Comparison of ENCODE assay signal across 8 mouse cellular contexts in genomic region chr7:122132497-122133337, GRCm38 (mm10). TPM values are rescaled to one million over a fixed set of nuclear protein-coding genes. Genes with fewer than 3 reads are reported as not detected.
DNase-seq lines count a peak whose midpoint lies in the region; ATAC-seq lines count a peak whose summit lies in the region.

Gene Palb2 (minus strand): TSS chr7:122132985.
Gene Dctn5 (plus strand): TSS chr7:122133041.

- H3K27me3 ChIP-seq in heart, embryonic 14.5 days (ENCODE audit: control insufficient read depth, insufficient read depth, low read length) = no peaks in the 10 kb centered on the region
- H3K27me3 ChIP-seq in liver, embryonic 13.5 days = no peaks in the 10 kb centered on the region
- H3K27me3 ChIP-seq in stomach, embryonic 16.5 days (ENCODE audit: control insufficient read depth, insufficient read depth, low read length) = no peaks in the 10 kb centered on the region

- peak within 1 kb of the TSS; percentile 88 to 89 for H3K4me3 ChIP-seq in heart, embryonic 14.5 days (ENCODE audit: control insufficient read depth in 1 of 2, insufficient read depth in 1 of 2, low read depth in 1 of 2, low read length in 2 of 2)
- peak within 1 kb of the TSS; percentile 87 for H3K4me3 ChIP-seq in liver, embryonic 13.5 days (replicated peaks)
- H3K4me3 ChIP-seq in stomach, embryonic 16.5 days (replicated peaks; ENCODE audit: low read length) = peak within 1 kb of the TSS; percentile 84

- H3K4me2 ChIP-seq in heart, embryonic 14.5 days (ENCODE audit: low read length) = peak within 1 kb of the TSS; percentile 86
- peak within 1 kb of the TSS; percentile 80 for H3K4me2 ChIP-seq in liver, embryonic 13.5 days
- H3K4me2 ChIP-seq in stomach, embryonic 16.5 days (ENCODE audit: low read depth, low read length) = peak within 1 kb of the TSS; percentile 67

- WGBS in heart, embryonic 14.5 days = under 1% methylated on average over 54 of the region's 54 CpGs
- WGBS in liver, embryonic 13.5 days (ENCODE audit: insufficient replicate concordance) = under 1% methylated on average over 54 of the region's 54 CpGs
- under 1% methylated on average over 54 of the region's 54 CpGs for WGBS in stomach, embryonic 16.5 days

- H3K9ac ChIP-seq in heart, embryonic 14.5 days (ENCODE audit: low read length) = peak within 1 kb of the TSS; percentile 91
- peak within 1 kb of the TSS; percentile 92 for H3K9ac ChIP-seq in liver, embryonic 13.5 days
- H3K9ac ChIP-seq in stomach, embryonic 16.5 days (ENCODE audit: low read length) = peak within 1 kb of the TSS; percentile 93

- peak; percentile 96 for ATAC-seq in CD4-positive, CD25-positive, alpha-beta regulatory T cell, adult 4 months
- ATAC-seq in heart, embryonic 14.5 days (ENCODE audit: insufficient number of reproducible peaks, insufficient read depth, low FRiP score, low read depth) = peak; percentile 95
- peak; percentile 98 for ATAC-seq in liver, embryonic 13.5 days (ENCODE audit: low read depth)
- ATAC-seq in stomach, embryonic 16.5 days (ENCODE audit: insufficient read depth, low FRiP score) = peak; percentile 98

- H3K36me3 ChIP-seq in heart, embryonic 14.5 days (ENCODE audit: control insufficient read depth, insufficient read depth, low read length) = peaks cover 45% of the 10 kb centered on the region
- peaks cover 50% of the 10 kb centered on the region for H3K36me3 ChIP-seq in liver, embryonic 13.5 days
- H3K36me3 ChIP-seq in stomach, embryonic 16.5 days (ENCODE audit: control insufficient read depth, insufficient read depth, low read length) = 0 out of 2 replicates have a peak, but pooled peaks cover 11% of the 10 kb centered on the region

- peaks cover 2 to 11% of the 10 kb centered on the region in 2 experiments; a peak in 3 of 4 replicates for H3K4me1 ChIP-seq in heart, embryonic 14.5 days (ENCODE audit: control insufficient read depth in 2 of 2, insufficient read depth in 2 of 2, low read length in 2 of 2)
- H3K4me1 ChIP-seq in liver, embryonic 13.5 days (replicated peaks) = peaks cover 24% of the 10 kb centered on the region
- peaks cover 4% of the 10 kb centered on the region; the same call in 1 of the 2 replicates for H3K4me1 ChIP-seq in stomach, embryonic 16.5 days (ENCODE audit: control insufficient read depth, insufficient read depth, low read length)

- DNase-seq in c-Kit-negative CD71-positive TER-119-positive erythroid progenitor cells, embryonic 14.5 days (ENCODE audit: low read depth, low spot score) = peak; percentile 96
- DNase-seq in fibroblast of lung, adult 2 months (ENCODE audit: low read depth) = peak; percentile 93
- peak; percentile 98 for DNase-seq in kidney, postnatal 14 days
- peak; percentile 92 for DNase-seq in liver, embryonic 13.5 days
- DNase-seq in neural tube, embryonic 10.5 days (ENCODE audit: extremely low spot score, low spot score) = peak; percentile 100

- no peaks in the 10 kb centered on the region for H3K9me3 ChIP-seq in heart, embryonic 14.5 days (ENCODE audit: control insufficient read depth, low read length)
- H3K9me3 ChIP-seq in liver, embryonic 13.5 days (replicated peaks) = no peaks in the 10 kb centered on the region
- H3K9me3 ChIP-seq in stomach, embryonic 16.5 days (replicated peaks; ENCODE audit: control insufficient read depth, low read length) = no peaks in the 10 kb centered on the region

- H3K27ac ChIP-seq in heart, embryonic 14.5 days (replicated peaks in 1 of 2; ENCODE audit: control insufficient read depth in 1 of 2, insufficient read depth in 1 of 2, low read depth in 2 of 2, low read length in 2 of 2) = peak within 1 kb of the TSS; percentile 41 to 48; a peak in 1 of 4 replicates
- H3K27ac ChIP-seq in liver, embryonic 13.5 days = peak within 1 kb of the TSS; percentile 86
- H3K27ac ChIP-seq in stomach, embryonic 16.5 days (ENCODE audit: low read length) = peak within 1 kb of the TSS; percentile 59

RNA-seq across cellular contexts. Expression of gene Palb2, which starts in this region (rescaled TPM):
- 10 to 100 TPM in 1 of 2 experiments, 1 to 10 TPM in 1; 10.0 to 12.7 TPM for polyA plus RNA-seq in CD4-positive, CD25-positive, alpha-beta regulatory T cell, adult 4 months (2017; shearing (Covaris generic))
- 7.6 and 7.7 TPM in 2 replicates for polyA plus RNA-seq in heart, embryonic 14.5 days (2014; fragmentation: Nextera tagmentation; extraction: Ambion mirVana)
- 13.5 and 16.0 TPM in 2 replicates for polyA plus RNA-seq in liver, embryonic 13.5 days (2015; fragmentation: Nextera tagmentation; extraction: Ambion mirVana)
- polyA plus RNA-seq in stomach, embryonic 16.5 days (2015; fragmentation: Nextera tagmentation; extraction: Ambion mirVana) = 11.8 and 16.2 TPM in 2 replicates

RNA-seq across cellular contexts. Expression of gene Dctn5, which starts in this region (rescaled TPM):
- polyA plus RNA-seq in CD4-positive, CD25-positive, alpha-beta regulatory T cell, adult 4 months (2017; shearing (Covaris generic)) = 100 to 1,000 TPM in 1 of 2 experiments, 10 to 100 TPM in 1; 97.3 to 118 TPM
- 73.3 and 74.6 TPM in 2 replicates for polyA plus RNA-seq in heart, embryonic 14.5 days (2014; fragmentation: Nextera tagmentation; extraction: Ambion mirVana)
- 54.7 and 55.9 TPM in 2 replicates for polyA plus RNA-seq in liver, embryonic 13.5 days (2015; fragmentation: Nextera tagmentation; extraction: Ambion mirVana)
- 112 and 120 TPM in 2 replicates for polyA plus RNA-seq in stomach, embryonic 16.5 days (2015; fragmentation: Nextera tagmentation; extraction: Ambion mirVana)

Comparison
In these comparisons a context has a peak if more than half of its experiments do, and no peak if none do; other contexts are left out.
1. Peak in every context shown above with its lines: DNase-seq, ATAC-seq, H3K4me3 ChIP-seq and H3K27ac ChIP-seq.